23 mouse cellular contexts compared by ENCODE assay signal in genomic region chr16:78560627-78561026, GRCm38 (mm10). TPM values are rescaled to one million over a fixed set of nuclear protein-coding genes. Genes with fewer than 3 reads are reported as not detected.
DNase-seq lines count a peak whose midpoint lies in the region; TF ChIP-seq lines count a peak whose summit lies in the region.
"Had no signal": no experiment of that assay in that cellular context is flagged by ENCODE, and none has a peak within 500 bp of the region (broad histone marks: within the 10 kb centered on the region; RNA-seq: fewer than 3 reads in every experiment).

No protein-coding gene starts in this region.

- no peak for TF ChIP-seq CTCF in heart, adult 2 months (IDR thresholded peaks at IDR 0.05)

- no peak for TF ChIP-seq POLR2A in heart, adult 2 months (IDR thresholded peaks at IDR 0.05; ENCODE audit: insufficient read depth, low read depth, low read length)

- H3K9ac ChIP-seq in heart, adult 2 months (ENCODE audit: low read depth, low read length) = no peak overlapping the region
- H3K9ac ChIP-seq: embryonic facial prominence, embryonic 12.5 days; embryonic facial prominence, embryonic 15.5 days; forebrain, postnatal 0 days; heart, embryonic 13.5 days; hindbrain, embryonic 12.5 days; hindbrain, embryonic 15.5 days had no signal

- H3K79me2 ChIP-seq in heart, adult 2 months (replicated peaks; ENCODE audit: control insufficient read depth, insufficient read depth, low read length) = no peaks in the 10 kb centered on the region

- 0 out of 2 replicates have a peak, but pooled peaks cover 5% of the 10 kb centered on the region for H3K4me1 ChIP-seq in heart, embryonic 10.5 days
- H3K4me1 ChIP-seq in heart, adult 2 months (ENCODE audit: control insufficient read depth, insufficient read depth, low read length) = no peaks in the 10 kb centered on the region
- H3K4me1 ChIP-seq: embryonic facial prominence, embryonic 12.5 days; hindbrain, embryonic 12.5 days; hindbrain, embryonic 15.5 days had no signal

- no peaks in the 10 kb centered on the region for H3K9me3 ChIP-seq in heart, embryonic 10.5 days
- H3K9me3 ChIP-seq: embryonic facial prominence, embryonic 12.5 days; embryonic facial prominence, embryonic 15.5 days; hindbrain, embryonic 12.5 days; hindbrain, embryonic 15.5 days had no signal

- no peak overlapping the region for H3K27ac ChIP-seq in heart, embryonic 10.5 days
- no peak overlapping the region for H3K27ac ChIP-seq in heart, adult 2 months
- H3K27ac ChIP-seq: embryonic facial prominence, embryonic 12.5 days; embryonic facial prominence, embryonic 15.5 days; heart, embryonic 13.5 days; hindbrain, embryonic 12.5 days; hindbrain, embryonic 15.5 days had no signal

- WGBS in heart, embryonic 10.5 days = 79% methylated on average over 5 of the region's 5 CpGs
- WGBS in heart, adult 2 months = 88% methylated on average over 5 of the region's 5 CpGs

- H3K27me3 ChIP-seq in heart, embryonic 10.5 days (ENCODE audit: insufficient read depth, poor library complexity, severe bottlenecking) = no peaks in the 10 kb centered on the region
- H3K27me3 ChIP-seq in heart, adult 2 months (ENCODE audit: control insufficient read depth, insufficient read depth, low read length) = no peaks in the 10 kb centered on the region
- H3K27me3 ChIP-seq: CH12.LX; embryonic facial prominence, embryonic 12.5 days; embryonic facial prominence, embryonic 15.5 days; heart, embryonic 13.5 days; hindbrain, embryonic 12.5 days; hindbrain, embryonic 15.5 days; Patski had no signal

- intact Hi-C loops in heart, adult 2 months (cut with DNase I) = no loop called here

- TF ChIP-seq EP300 in heart, adult 2 months (IDR thresholded peaks at IDR 0.05; ENCODE audit: insufficient read depth, low read depth, low read length) = no peak

- peak; percentile 47 for DNase-seq in heart, embryonic 10.5 days (ENCODE audit: low spot score)
- no peak for DNase-seq in heart, adult 2 months
- peak; percentile 16 for DNase-seq in right cerebral cortex, adult 18-20 months
- no peak for DNase-seq in right cerebral cortex, adult 2 months (ENCODE audit: low spot score in 2 of 2)
- DNase-seq in thymus, postnatal 4 days = peak; percentile 39
- no peak for DNase-seq in thymus, adult 18-20 months
- DNase-seq: adrenal gland, postnatal 10 days; adrenal gland, postnatal 36 days; cerebellum, adult 11 months; cerebellum, adult 2 months; cerebellum, adult 9-11 months; cerebellum, postnatal 25 days; forebrain, postnatal 0 days; gastrocnemius, postnatal 10 days; gastrocnemius, postnatal 36 days had no signal

- peaks cover 15% of the 10 kb centered on the region; the same call in 1 of the 2 replicates for H3K36me3 ChIP-seq in heart, embryonic 10.5 days
- no peaks in the 10 kb centered on the region for H3K36me3 ChIP-seq in heart, adult 2 months (ENCODE audit: control insufficient read depth, insufficient read depth, low read length)
- H3K36me3 ChIP-seq: G1E had no signal

- no peak overlapping the region for H3K4me3 ChIP-seq in heart, embryonic 10.5 days
- H3K4me3 ChIP-seq in heart, adult 2 months = no peak overlapping the region
- H3K4me3 ChIP-seq: embryonic facial prominence, embryonic 12.5 days; embryonic facial prominence, embryonic 15.5 days; heart, embryonic 13.5 days; hindbrain, embryonic 12.5 days; hindbrain, embryonic 15.5 days had no signal

RNA-seq across cellular contexts. Expression of gene D16Ertd472e, which starts 15.9 kb away (rescaled TPM):
- polyA plus RNA-seq in heart, embryonic 10.5 days (2016; fragmentation: Nextera tagmentation; extraction: Ambion mirVana) = 9.1 and 13.6 TPM in 2 replicates
- 1 to 10 TPM; 3.5 to 4.5 TPM for total RNA-seq in heart, adult 2 months (2021)
- 1.3 and 2.1 TPM in 2 replicates for polyA plus RNA-seq in heart, adult 2 months (2012; rRNA removed)
- total RNA-seq: G1E had no signal
- polyA plus RNA-seq: G1E had no signal

Comparison
In these comparisons a context has a peak if more than half of its experiments do, and no peak if none do; other contexts are left out.
1. DNase-seq: peak in heart, embryonic 10.5 days (single experiment), right cerebral cortex, adult 18-20 months (single experiment) and thymus, postnatal 4 days (single experiment); none in heart, adult 2 months (0 of 2), right cerebral cortex, adult 2 months (0 of 2) and thymus, adult 18-20 months (0 of 2).